Mouse (Mus musculus) v-Abl transformed pro-B cells (cell line): ENCODE data around the gene Eif2a.

Source experiments
- in situ Hi-C, 2 experiments: fragments of 400-800 bp; cut with MboI; formaldehyde crosslinking; loops; one replicate each; pipeline ENCODE4 v1.15.1; 2025; ENCODE audit not compliant: unreplicated experiment in 2 of 2

Eif2a gene

DNA sequence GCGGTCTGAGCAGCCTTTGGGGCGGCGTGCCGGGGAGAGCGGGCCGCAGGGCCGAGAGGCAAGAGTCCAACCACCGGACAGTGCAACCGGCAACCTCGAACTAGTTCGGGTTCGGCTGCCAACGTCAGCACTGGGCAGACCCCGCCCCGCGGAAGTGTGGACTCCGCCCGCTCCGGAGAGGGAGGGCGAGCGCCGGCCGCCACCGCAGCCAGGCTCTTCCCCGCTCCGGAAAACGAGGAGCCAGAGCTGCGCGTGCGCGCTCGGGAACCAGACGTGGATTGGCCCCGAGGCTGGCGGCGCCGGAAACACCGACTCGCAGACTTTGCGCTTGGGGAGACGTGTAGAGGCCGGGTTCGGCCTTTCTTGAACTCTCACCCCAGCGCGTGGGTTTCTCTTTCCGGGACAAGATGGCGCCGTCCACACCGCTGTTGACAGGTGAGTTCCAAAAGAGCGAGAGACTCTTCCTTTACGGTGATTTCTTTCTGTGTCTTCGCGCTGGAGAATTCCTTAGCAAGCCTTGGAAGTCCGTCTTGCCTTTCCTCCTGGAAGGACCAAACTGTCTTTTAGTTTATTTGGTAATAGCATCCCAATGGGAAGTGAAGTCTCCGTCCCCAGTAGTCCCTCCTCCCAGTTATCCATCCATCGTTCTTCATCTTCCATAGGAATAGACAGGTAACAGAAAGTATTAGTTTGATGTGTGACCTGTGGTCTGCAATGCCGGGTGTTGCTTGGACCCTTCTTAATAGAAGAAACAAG is at the start of gene Eif2a, which contains the start of gene Serp1:
Eif2a (plus strand) TSS at position 170 of the 756 bp plus-strand sequence.
Serp1 (minus strand) TSS at position 241 of the 756 bp plus-strand sequence.
- in situ Hi-C loops: loop anchor here in 1 of 2 experiments (25.0 kb wide), 1 partner anchor 711 kb away; no protein-coding TSS in a partner anchor

GRCm38 (mm10) chr3:58478755-58479455 is 46.7 kb upstream of the Eif2a start:
- in situ Hi-C loops: loop anchor here (25.0 kb wide), 2 partner anchors 817 to 1217 kb away; partner anchors contain the start of gene Commd2 (in 1 of the 2)

GRCm38 (mm10) chr3:58485883-58486282 is 39.7 kb upstream of the Eif2a start:
- in situ Hi-C loops: loop anchor here (25.0 kb wide), 2 partner anchors 824 to 1224 kb away; partner anchors contain the start of gene Commd2 (in 1 of the 2)

DNA sequence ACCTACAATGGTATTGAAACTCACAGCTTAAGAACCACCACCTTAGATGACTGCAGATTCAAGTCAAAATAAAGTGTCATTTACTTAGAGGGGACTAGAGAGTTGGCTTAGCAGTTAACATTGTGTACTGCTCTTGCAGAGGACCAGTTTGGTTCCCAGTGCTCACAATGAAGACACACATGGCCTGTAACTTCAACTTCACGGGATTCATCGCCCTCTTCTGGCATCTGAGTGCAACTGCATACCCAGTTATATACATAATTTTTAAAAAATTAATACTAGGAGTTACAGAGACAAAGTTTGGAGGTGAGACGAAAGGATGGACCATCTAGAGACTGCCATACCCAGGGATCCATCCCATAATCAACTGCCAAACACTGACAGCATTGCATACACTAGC is 38.5 kb upstream of the Eif2a start:
- in situ Hi-C loops: loop anchor here (25.0 kb wide), 2 partner anchors 825 to 1225 kb away; partner anchors contain the start of gene Commd2 (in 1 of the 2)

- in situ Hi-C loops: loop anchor here (25.0 kb wide), 2 partner anchors 826 to 1226 kb away; partner anchors contain the start of gene Commd2 (in 1 of the 2)
Measured at GRCm38 (mm10) chr3:58487999-58488775, 37.4 kb upstream of the Eif2a start.

- in situ Hi-C loops: loop anchor here (5.0 to 25.0 kb wide), 7 partner anchors 78 to 1228 kb away; partner anchors contain the start of genes Tsc22d2 (in 2 of the 2), Commd2 (in 1 of the 2) and Pfn2 (in 1 of the 2)
Measured at GRCm38 (mm10) chr3:58490787-58491186, 34.8 kb upstream of the Eif2a start.

- in situ Hi-C loops: loop anchor here (5.0 to 25.0 kb wide), 7 partner anchors 81 to 1231 kb away; partner anchors contain the start of genes Tsc22d2 (in 2 of the 2), Commd2 (in 1 of the 2) and Pfn2 (in 1 of the 2)
Measured at GRCm38 (mm10) chr3:58493621-58494020, 32.0 kb upstream of the Eif2a start.

DNA sequence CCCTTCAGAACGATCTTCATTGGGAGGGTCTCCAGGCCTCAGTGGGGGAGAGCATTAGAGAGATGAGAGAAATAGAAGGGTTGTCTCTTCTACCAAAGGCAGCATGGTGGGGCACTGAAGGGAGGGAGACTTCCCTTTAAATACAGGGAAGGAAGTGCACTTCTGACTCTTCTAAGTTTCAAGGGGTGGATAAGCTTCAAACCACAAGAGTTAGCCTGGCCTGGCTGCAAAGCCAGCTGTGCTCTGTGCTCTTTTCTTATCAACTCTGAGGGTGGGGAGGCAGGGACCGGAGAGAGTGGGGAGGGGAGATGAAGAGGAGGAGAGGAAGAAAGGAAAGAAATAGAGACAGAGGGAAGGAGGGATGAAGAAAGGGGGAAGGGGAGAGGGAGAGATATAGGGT is 23.7 kb upstream of the Eif2a start:
- in situ Hi-C loops: no loop called here

DNA sequence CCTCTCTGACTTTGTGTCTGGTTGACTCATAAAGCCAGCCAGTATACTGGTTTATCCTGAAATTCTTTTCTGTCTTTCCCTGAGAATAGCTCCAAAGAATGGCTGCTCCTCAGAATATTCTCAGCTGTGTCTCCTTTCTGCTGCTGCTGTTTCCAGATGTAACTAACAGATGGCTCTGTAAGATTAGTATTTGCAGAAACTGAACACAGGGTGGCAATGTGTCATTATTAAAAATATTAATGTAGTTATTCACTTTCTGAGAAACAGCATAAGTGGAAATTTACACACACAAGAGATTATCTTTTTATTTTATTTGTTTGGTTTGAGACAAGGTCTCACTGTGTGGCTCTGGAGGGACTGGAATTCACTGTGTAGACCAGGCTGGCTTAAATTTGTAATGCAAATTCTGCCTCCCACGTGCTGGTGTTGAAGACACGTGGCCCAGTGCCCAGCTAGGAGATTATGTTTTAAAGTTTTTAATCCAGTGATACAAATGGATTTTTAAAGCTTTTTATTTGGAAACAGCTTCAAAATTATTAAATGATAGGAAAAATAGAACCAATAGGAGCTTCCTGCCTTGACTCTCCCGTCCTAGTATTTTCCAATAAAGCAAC is 21.8 kb upstream of the Eif2a start:
- in situ Hi-C loops: no loop called here

DNA sequence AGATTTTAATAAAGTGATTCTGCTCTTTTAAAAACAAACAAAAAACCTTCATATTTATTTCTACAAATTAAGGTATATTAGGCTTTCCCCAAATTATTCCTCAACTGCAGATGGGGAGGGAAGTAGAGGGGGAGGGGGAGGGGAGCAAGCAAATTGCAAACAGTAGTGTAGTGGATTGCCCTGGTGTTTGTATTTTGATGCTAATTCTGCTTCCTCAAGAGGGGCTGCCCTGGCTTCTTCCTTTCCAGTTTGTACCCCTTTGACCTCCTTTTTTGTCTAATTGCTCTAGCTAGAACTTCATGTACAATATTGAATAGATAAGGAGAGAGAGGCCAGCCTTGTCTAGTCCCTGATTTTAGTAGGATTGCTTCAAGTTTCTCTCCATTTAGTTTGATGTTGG is 20.9 kb upstream of the Eif2a start:
- in situ Hi-C loops: no loop called here

DNA sequence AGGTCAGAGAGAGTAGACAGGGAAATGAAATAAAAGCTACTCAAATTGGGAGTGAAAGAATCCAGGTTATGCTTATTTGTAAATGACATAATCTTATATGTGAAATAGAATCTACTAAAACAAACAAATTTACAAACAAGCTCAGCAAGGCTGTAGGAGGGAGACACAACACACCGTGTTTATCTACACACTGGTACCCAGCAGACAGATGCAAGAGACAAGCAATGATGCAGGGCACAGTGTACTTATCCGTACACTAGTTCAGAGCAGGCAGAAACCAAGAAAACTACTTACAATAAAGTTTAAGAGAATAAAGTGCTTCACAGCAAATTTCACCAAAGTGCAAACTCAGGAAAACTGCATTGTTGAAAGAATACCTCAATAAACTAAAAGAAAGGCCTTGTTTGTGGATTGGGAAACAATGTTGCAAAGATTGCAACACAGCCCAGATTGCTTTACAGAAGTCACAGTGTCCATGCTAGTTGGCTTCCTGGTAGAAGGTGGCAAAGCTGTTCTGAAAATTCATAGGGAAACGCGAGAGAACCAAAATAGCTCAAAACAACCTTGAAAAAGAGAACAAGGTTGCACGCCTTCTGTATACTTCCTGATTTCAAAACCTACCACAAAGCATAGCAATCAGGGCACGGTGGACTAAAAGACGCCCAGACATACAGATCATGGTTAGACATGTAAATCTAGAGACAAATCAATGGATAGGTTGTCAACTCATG is 17.4 kb upstream of the Eif2a start:
- in situ Hi-C loops: no loop called here

- in situ Hi-C loops: loop anchor here (5.0 to 10.0 kb wide), 5 partner anchors 141 to 1973 kb away; no protein-coding TSS in a partner anchor
Measured at GRCm38 (mm10) chr3:58511581-58511980, 14.0 kb upstream of the Eif2a start.

DNA sequence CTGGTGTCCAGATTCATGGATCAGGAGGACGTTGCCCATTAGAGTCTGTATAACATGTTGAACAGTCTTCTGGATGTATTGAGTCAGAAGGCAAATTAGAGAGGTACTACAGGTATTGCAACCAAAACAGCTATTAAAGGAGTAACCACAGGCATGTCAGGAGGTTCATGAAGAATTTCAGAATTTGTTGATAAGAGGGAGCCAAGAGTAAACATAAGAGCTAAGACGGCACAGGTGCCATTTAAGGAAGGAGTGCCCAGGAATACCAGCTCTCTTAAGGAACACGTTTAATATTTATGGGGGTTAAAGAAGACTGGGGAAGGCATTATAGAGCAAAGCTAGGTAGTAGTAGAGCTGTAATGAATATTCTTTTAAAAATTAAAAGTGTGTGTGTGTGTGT is 12.9 kb upstream of the Eif2a start:
- in situ Hi-C loops: loop anchor here (5.0 to 10.0 kb wide), 5 partner anchors 140 to 1972 kb away; no protein-coding TSS in a partner anchor

DNA sequence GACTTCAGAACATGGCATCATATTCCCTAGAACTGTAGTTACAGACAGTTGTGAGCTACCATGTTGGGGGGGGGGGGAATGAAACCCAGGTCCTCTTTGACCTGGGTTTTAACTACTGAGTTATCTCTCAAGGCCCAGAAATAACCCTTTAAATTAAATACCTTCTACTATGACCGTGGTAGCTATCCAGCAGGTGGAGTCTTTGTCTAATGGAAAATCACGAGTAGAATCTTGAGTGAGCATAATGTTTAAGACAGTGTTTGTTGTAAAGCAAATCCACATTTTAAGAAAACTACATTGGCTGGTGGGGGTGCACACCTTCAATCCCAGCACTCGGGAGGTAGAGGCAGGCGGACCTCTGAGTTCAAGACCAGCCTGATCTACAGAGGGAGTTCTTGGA is 12.1 kb upstream of the Eif2a start:
- in situ Hi-C loops: loop anchor here (5.0 to 10.0 kb wide), 5 partner anchors 139 to 1971 kb away; no protein-coding TSS in a partner anchor

DNA sequence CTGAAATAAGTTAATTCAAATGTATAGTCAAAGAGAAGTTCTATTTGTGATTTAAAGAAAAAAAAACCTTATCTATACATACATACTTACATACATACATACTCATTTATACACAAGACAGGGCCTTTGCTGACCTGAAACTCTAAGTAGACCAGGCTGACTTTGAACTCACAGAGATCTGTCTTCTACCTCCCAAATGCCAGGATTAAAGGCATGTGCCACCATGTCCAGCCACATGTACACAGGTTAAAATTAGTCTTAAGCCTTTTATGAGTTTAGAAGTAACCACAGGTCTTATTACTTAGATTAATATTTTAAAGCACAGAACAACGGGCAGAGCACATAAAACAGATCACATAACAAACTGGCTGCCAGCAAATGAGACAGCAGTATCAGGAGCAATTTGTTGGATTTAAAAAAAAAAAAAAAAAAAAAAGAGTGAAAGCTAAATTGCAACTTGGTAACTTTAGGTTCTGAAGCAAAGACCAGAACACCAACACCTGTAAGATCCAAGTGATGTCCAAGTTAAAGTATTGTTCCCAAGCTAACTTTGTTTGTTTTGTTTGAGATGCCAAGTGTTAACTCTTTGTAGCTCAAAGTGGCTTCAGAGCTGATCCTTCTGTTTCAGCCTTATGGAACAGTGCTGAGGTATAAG is 9.5 kb upstream of the Eif2a start:
- in situ Hi-C loops: loop anchor here (5.0 to 10.0 kb wide), 3 partner anchors 61 to 1969 kb away; partner anchors contain the start of gene Selenot (in 1 of the 2)

GRCm38 (mm10) chr3:58516602-58516976 is 9.0 kb upstream of the Eif2a start:
- in situ Hi-C loops: loop anchor here (5.0 to 10.0 kb wide), 3 partner anchors 61 to 1968 kb away; partner anchors contain the start of gene Selenot (in 1 of the 2)

GRCm38 (mm10) chr3:58517258-58517657 is 8.4 kb upstream of the Eif2a start:
- in situ Hi-C loops: loop anchor here (5.0 to 10.0 kb wide), 3 partner anchors 60 to 1968 kb away; partner anchors contain the start of gene Selenot (in 1 of the 2)

- in situ Hi-C loops: loop anchor here (5.0 to 10.0 kb wide), 3 partner anchors 60 to 1967 kb away; partner anchors contain the start of gene Selenot (in 1 of the 2)
Measured at GRCm38 (mm10) chr3:58517800-58518199, 7.8 kb upstream of the Eif2a start.
